Mouse (Mus musculus) megakaryocyte, embryonic 14.5 days (primary cell): ENCODE data around the gene Hspa2.

ENCODE experiments used
- FLI1 ChIP-seq: IDR thresholded peaks from 2 replicates; pipeline ENCODE4 v1.6.1; 2012; ENCODE audit warnings: low read length, inconsistent platforms, mixed read lengths
- GATA1 ChIP-seq: IDR thresholded peaks from 3 replicates; pipeline ENCODE4 v1.6.1; 2012; ENCODE audit warnings: mixed read lengths, low read length, inconsistent platforms, borderline replicate concordance

DNA sequence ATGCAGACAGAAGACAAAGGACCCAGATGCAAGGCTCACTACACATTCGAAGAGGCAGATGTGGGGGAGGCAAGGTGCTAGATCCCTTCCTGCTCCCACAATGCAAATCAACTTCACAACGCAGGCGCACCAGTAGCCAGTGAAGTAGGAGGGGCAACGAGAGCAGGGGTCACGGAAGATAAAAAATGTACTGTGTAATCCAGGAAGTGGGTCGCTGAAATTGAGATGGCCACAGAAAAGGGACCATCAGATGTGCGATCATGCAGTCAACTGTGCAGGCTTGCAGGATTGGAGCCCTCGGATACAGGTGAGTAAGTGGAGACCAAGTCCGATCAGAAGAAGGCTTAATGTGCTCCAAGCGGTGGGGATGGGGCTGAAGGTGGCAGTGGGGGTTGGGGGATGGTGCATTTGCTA is 40.4 kb downstream of the Hspa2 start:
- TF ChIP-seq GATA1 (no peak), FLI1 (no peak)
